Mouse (Mus musculus) heart, embryonic 14.5 days (tissue): ENCODE measurements around the gene Pde5a. TPM values are rescaled to one million over a fixed set of nuclear protein-coding genes. Genes with fewer than 3 reads are reported as not detected.

ENCODE experiments used
- ATAC-seq: fragments of 200-750 bp; cut with Nextera tagmentation; 2 replicates; pipeline ENCODE4 v1.8.0; 2017; ENCODE audit warnings: low read depth, moderate TSS enrichment; ENCODE audit not compliant: insufficient number of reproducible peaks, insufficient read depth, low FRiP score
- H3K27ac ChIP-seq, 2 experiments: fragments of 200-500 bp in 1 of 2; fragments of 300-500 bp in 1 of 2; sonication (generic) in 1 of 2; replicated peaks in 1 of 2; 2 replicates each; pipeline ENCODE4 v1.5.1; 2012 to 2014; ENCODE audit warnings: low read depth in 2 of 2, low read length in 2 of 2, control low read depth in 1 of 2, mild to moderate bottlenecking in 1 of 2, mixed read lengths in 1 of 2; ENCODE audit not compliant: control insufficient read depth in 1 of 2, insufficient read depth in 1 of 2
- H3K27me3 ChIP-seq: fragments of 300-500 bp; sonication (generic); 2 replicates; pipeline ENCODE4 v1.6.1; 2014; ENCODE audit warnings: mild to moderate bottlenecking, low read length, control low read depth; ENCODE audit not compliant: control insufficient read depth, insufficient read depth
- H3K36me3 ChIP-seq: fragments of 300-500 bp; sonication (generic); 2 replicates; pipeline ENCODE4 v1.6.1; 2014; ENCODE audit warnings: mild to moderate bottlenecking, control low read depth, low read length, mixed read lengths; ENCODE audit not compliant: control insufficient read depth, insufficient read depth
- H3K4me1 ChIP-seq, 2 experiments: fragments of 200-500 bp in 1 of 2; fragments of 300-500 bp in 1 of 2; sonication (generic) in 1 of 2; 2 replicates each; pipeline ENCODE4 v1.6.1; 2012 to 2014; ENCODE audit warnings: low read length in 2 of 2, control low read depth in 1 of 2, mixed read lengths in 1 of 2; ENCODE audit not compliant: control insufficient read depth in 2 of 2, insufficient read depth in 2 of 2
- H3K4me2 ChIP-seq: fragments of 300-500 bp; sonication (generic); 2 replicates; pipeline ENCODE4 v1.6.1; 2014; ENCODE audit warnings: mild to moderate bottlenecking, low read length
- H3K4me3 ChIP-seq, 2 experiments: fragments of 200-500 bp in 1 of 2; fragments of 300-500 bp in 1 of 2; sonication (generic) in 1 of 2; 2 replicates each; pipeline ENCODE4 v1.5.1; 2012 to 2014; ENCODE audit warnings: low read length in 2 of 2, mild to moderate bottlenecking in 2 of 2, control low read depth in 1 of 2, low read depth in 1 of 2, moderate library complexity in 1 of 2; ENCODE audit not compliant: control insufficient read depth in 1 of 2, insufficient read depth in 1 of 2
- H3K9ac ChIP-seq: fragments of 300-500 bp; sonication (generic); 2 replicates; pipeline ENCODE4 v1.6.1; 2014; ENCODE audit warnings: mild to moderate bottlenecking, low read length
- H3K9me3 ChIP-seq: fragments of 300-500 bp; sonication (generic); 2 replicates; pipeline ENCODE4 v1.6.1; 2016; ENCODE audit warnings: low read length, control low read depth; ENCODE audit not compliant: control insufficient read depth
- WGBS: fragments of 180-500 bp; shearing (Covaris S2); extraction: QIAGEN DNeasy Blood & Tissue Kit; methylation state at CpG from one replicate; pipeline ENCODE4 v1.1.7; 2014; 5-methylcytosine and 5-hydroxymethylcytosine counted together
- polyA plus RNA-seq: library from polyadenylated mRNA; unstranded; fragments of >200 nt; fragmentation: Nextera tagmentation; extraction: Ambion mirVana; gene quantifications from 2 replicates; pipeline ENCODE4 v1.2.1, GENCODE M21; 2014

Gene Pde5a
- polyA plus RNA-seq, 1 experiment from 2014 or later: 4.1 TPM

- no peak for ATAC-seq
- 86% methylated on average over 2 of the region's 2 CpGs for WGBS
- no peaks in the 10 kb centered on the region for H3K9me3 ChIP-seq
These were observed 179.1 kb downstream of the Pde5a start for GRCm38 (mm10) chr3:122907841-122908240.

More at GRCm38 (mm10) chr3:122907841-122908240, 179.1 kb downstream of the Pde5a start:
- Histone ChIP-seq H3K36me3 (no peaks in the 10 kb centered on the region), H3K9ac (no peak overlapping the region), H3K4me2 (no peak overlapping the region), H3K4me1 (no peaks in the 10 kb centered on the region), H3K27me3 (no peaks in the 10 kb centered on the region), H3K27ac (no peak overlapping the region), H3K4me3 (no peak overlapping the region)

Other genes with a start within 250 kb of the Pde5a start
- 24.5 and 29.5 TPM in 2 replicates for gene Fnbp1l, start 109.2 kb upstream of the Pde5a start, polyA plus RNA-seq
- gene Fabp2, start 166.1 kb downstream of the Pde5a start, polyA plus RNA-seq: not detected in 2 replicates
- not detected in 2 replicates for gene Gm10959, start 190.4 kb downstream of the Pde5a start, polyA plus RNA-seq
- gene 1810037I17Rik, start 195.3 kb downstream of the Pde5a start, polyA plus RNA-seq: 120 and 135 TPM in 2 replicates